Mouse (Mus musculus) forelimb bud, embryonic 11.5 days (tissue): ENCODE results near the gene Cage1.

Source experiments
- DNase-seq: peaks from one replicate; pipeline ENCODE4 v3.0.0-alpha.2; 2012; ENCODE audit warnings: low read depth, low spot score

Gene Cage1

GRCm38 (mm10) chr13:37965126-37965914, 71.5 kb downstream of the Cage1 start:
- DNase-seq, result no peak

GRCm38 (mm10) chr13:37964128-37965087, 72.5 kb downstream of the Cage1 start:
- no peak for DNase-seq

- DNase-seq, result peak; percentile 89
Measured at GRCm38 (mm10) chr13:37963354-37964007, 73.4 kb downstream of the Cage1 start.

DNA sequence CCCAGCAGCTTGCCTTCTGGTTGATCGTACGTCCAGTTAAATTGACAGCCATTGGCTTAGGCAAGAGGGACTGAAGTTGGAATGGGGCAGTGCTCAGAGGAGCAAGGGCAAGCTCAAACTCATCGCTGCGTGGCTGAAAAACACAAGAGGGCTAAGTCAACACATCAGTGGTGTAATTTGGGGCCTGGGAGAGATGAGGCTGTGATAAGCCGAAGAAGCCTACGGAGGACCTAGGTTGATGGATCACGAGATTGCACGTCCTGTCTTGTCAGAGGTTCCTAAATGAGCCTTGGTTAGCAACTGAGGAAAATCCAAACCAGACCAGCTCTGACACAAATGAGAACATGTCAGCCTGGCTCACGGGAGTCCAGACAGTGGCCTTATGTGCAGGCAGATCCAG, 74.3 kb downstream of the Cage1 start:
- no peak for DNase-seq

- DNase-seq, result no peak
Measured at GRCm38 (mm10) chr13:37959936-37960335, 76.9 kb downstream of the Cage1 start.

DNA sequence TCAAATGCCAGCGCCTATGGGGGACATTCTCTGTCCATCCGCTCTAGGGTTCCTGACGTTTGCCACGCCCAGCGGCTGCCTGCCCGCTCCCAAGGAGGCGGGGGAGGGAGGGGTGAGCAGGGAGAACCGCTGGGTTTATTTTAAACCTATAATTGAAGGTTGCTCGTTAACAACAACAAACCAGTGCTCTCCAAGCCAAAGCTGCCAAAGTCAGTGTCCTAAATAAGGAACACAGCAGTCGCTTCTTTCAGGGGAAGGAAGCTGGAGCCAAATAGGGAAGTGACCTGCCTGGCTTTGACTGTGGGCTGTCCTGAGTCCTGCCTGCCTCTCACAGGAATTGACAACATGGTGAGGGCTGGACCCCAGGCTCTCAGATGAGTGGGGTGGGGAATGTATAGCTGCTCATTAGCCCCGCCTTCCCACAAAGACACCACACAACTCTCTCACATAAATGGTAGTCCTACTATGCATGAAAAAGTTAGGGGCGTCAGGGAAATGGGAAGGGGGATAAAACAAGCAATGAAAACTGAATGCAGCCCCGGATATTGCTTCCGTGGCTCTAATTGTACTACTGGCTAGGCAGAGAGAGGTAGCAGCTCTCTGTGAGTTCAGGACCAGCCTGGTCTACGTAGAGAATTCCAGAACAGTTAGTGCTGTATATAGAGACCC, 77.5 kb downstream of the Cage1 start:
- DNase-seq, result no peak

DNA sequence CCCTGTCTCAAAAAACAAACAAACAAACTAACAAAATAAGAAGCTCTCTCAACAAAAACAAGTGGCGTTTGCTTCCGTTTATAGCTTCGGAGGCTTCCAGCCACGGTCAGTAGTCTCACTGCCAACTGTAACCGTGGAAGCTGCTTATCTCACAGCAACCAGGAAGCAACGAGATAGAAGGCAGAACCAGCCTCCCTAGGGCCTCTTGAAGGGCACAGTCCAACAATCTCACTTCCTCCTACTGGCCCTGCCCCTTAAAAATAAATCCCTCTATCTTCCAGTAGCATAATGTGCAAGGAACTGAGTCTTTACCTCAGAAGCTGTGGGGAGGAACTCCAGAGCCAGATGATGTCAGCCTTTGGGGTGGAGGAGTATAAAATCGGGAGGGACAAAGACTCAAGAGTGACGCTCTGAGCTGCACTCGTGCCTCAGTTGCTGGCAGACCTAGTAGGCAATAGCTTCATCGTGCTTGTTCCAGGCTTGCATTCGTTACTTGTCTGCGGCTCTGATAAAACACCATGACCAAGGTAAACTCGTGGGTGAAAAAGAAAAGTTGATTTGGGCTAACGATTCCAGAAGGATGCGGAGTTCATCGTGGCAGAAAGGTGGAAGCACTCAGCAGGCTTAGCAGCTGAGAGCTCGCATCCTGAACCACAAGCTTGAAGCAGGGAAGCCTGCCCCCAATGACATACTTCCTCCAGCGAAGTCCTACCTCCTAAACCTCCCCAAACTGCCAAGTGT, 78.2 kb downstream of the Cage1 start:
- DNase-seq, result no peak
